Mouse (Mus musculus) neural tube, embryonic 13.5 days (tissue): ENCODE measurements around the gene Saa4. TPM values are rescaled to one million over a fixed set of nuclear protein-coding genes. Genes with fewer than 3 reads are reported as not detected.
"Not testable (repeated sequence)": the region's sequence is repeated elsewhere in the genome, so short reads cannot be mapped to it uniquely, and the experiment has no call there.

Source experiments
- ATAC-seq: fragments of 200-750 bp; cut with Nextera tagmentation; 2 replicates; pipeline ENCODE4 v1.8.0; 2017; ENCODE audit warnings: low read depth, mild to moderate bottlenecking, moderate TSS enrichment, moderate library complexity
- H3K27ac ChIP-seq: fragments of 300-500 bp; sonication (generic); replicated peaks from 2 replicates; pipeline ENCODE4 v1.5.1; 2015; ENCODE audit warnings: moderate library complexity, mild to moderate bottlenecking, inconsistent platforms
- H3K27me3 ChIP-seq: fragments of 300-500 bp; sonication (generic); 2 replicates; pipeline ENCODE4 v1.6.1; 2015; ENCODE audit warnings: mild to moderate bottlenecking, inconsistent platforms
- H3K36me3 ChIP-seq: fragments of 300-500 bp; sonication (generic); 2 replicates; pipeline ENCODE4 v1.6.1; 2015; ENCODE audit warnings: mild to moderate bottlenecking, inconsistent platforms
- H3K4me1 ChIP-seq: fragments of 300-500 bp; sonication (generic); replicated peaks from 2 replicates; pipeline ENCODE4 v1.6.1; 2015; ENCODE audit warnings: inconsistent platforms
- H3K4me2 ChIP-seq: fragments of 300-500 bp; sonication (generic); 2 replicates; pipeline ENCODE4 v1.6.1; 2015; ENCODE audit warnings: inconsistent platforms, mild to moderate bottlenecking, moderate library complexity
- H3K4me3 ChIP-seq: fragments of 300-500 bp; sonication (generic); 2 replicates; pipeline ENCODE4 v1.5.1; 2015; ENCODE audit warnings: mild to moderate bottlenecking, inconsistent platforms
- H3K9ac ChIP-seq: fragments of 300-500 bp; sonication (generic); 2 replicates; pipeline ENCODE4 v1.6.1; 2015; ENCODE audit warnings: moderate library complexity, mild to moderate bottlenecking, inconsistent platforms
- H3K9me3 ChIP-seq: fragments of 300-500 bp; sonication (generic); 2 replicates; pipeline ENCODE4 v1.6.1; 2016; ENCODE audit warnings: inconsistent platforms
- WGBS: fragments of 180-500 bp; shearing (Covaris S2); methylation state at CpG from one replicate; pipeline ENCODE4 v1.1.7; 2015; 5-methylcytosine and 5-hydroxymethylcytosine counted together
- polyA plus RNA-seq: library from polyadenylated mRNA; unstranded; fragments of >200 nt; fragmentation: Nextera tagmentation; extraction: Ambion mirVana; gene quantifications from 2 replicates; pipeline ENCODE4 v1.2.1, GENCODE M21; 2015

The Saa4 gene
- polyA plus RNA-seq, result not detected in 2 replicates

DNA sequence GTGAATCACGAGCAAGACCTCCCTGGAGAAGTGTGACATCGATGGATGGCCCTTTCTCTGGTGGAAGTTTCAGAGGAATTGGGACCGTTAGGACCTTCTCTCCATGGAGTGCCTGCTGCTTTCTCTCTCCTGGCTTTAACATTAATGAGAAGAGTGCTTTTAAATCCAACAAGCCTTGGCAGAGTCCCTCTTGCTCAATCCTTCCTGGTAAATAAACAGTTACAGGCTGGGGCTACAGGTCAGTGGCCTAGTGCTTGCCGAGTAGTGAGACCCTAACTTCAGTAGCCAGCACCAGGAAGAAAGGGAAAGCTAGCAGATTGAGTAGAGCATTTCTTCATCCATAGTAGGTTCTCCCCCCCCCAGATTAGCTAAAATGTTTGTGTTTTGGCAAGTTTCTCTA lies at the start of gene Saa4:
Gene Saa4 (minus strand): TSS at position 146 of the 400 bp plus-strand sequence.
- WGBS, result 91% methylated on average over 4 of the region's 4 CpGs
- no peaks in the 10 kb centered on the region for H3K9me3 ChIP-seq
- no peaks in the 10 kb centered on the region for H3K4me1 ChIP-seq
- ATAC-seq, result no peak
- no peak within 1 kb of the TSS for H3K4me3 ChIP-seq
- no peaks in the 10 kb centered on the region for H3K27me3 ChIP-seq
- no peak within 1 kb of the TSS for H3K4me2 ChIP-seq
- H3K36me3 ChIP-seq, result no peaks in the 10 kb centered on the region
- no peak within 1 kb of the TSS for H3K27ac ChIP-seq
- H3K9ac ChIP-seq, result no peak within 1 kb of the TSS

DNA sequence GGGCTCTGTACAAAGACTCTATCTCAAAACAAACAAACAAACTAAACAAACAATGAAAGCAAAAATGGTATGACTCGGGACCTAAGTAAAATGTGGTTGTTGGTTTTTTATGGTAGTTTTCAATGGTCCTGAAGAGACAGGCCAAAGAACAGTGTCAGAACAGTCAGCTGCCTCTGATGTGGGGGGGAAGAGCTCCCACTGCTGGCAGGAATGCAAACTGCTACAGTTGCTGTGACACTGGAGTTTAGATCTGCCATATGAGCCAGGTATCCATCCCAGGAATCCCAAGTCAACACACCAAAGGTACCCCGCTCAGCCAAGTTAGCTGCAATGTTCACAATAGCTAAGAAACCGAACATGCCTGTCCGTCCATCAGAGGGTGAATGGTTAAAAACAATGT lies 38.3 kb upstream of the Saa4 start:
- Histone ChIP-seq H3K4me3 (no peak overlapping the region), H3K27me3 (no peaks in the 10 kb centered on the region), H3K4me1 (no peaks in the 10 kb centered on the region), H3K9ac (no peak overlapping the region), H3K36me3 (peaks cover 90% of the 10 kb centered on the region), H3K4me2 (no peak overlapping the region), H3K9me3 (no peaks in the 10 kb centered on the region), H3K27ac (no peak overlapping the region)
- no peak for ATAC-seq
- WGBS, result 67% methylated on average over 4 of the region's 4 CpGs

DNA sequence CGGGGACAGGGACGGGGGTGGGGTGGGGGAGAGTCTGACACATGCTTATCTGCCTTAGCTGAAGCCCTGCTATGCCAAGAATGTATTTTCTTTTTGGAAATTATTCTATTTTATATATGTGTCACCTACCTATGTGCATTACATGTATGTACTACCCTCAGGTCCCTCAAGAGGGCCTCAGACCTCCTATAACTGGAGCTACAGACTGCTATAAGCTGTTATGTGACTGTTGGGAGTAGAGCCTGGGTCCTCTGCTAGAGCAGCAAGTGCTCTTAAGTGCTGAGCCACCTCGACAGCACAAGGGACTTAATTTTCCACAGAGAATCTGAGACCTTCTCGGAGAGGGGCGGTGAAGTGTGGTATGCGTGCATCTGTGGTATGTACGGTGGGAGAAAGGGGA lies 36.0 kb upstream of the Saa4 start:
- H3K4me3 ChIP-seq, result no peak overlapping the region
- no peaks in the 10 kb centered on the region for H3K9me3 ChIP-seq
- no peak overlapping the region for H3K4me2 ChIP-seq
- H3K36me3 ChIP-seq, result peaks cover 88% of the 10 kb centered on the region
- H3K27me3 ChIP-seq, result no peaks in the 10 kb centered on the region
- WGBS, result 92% methylated on average over 7 of the region's 7 CpGs
- no peak overlapping the region for H3K27ac ChIP-seq
- no peak overlapping the region for H3K9ac ChIP-seq
- H3K4me1 ChIP-seq, result no peaks in the 10 kb centered on the region
- ATAC-seq, result no peak

DNA sequence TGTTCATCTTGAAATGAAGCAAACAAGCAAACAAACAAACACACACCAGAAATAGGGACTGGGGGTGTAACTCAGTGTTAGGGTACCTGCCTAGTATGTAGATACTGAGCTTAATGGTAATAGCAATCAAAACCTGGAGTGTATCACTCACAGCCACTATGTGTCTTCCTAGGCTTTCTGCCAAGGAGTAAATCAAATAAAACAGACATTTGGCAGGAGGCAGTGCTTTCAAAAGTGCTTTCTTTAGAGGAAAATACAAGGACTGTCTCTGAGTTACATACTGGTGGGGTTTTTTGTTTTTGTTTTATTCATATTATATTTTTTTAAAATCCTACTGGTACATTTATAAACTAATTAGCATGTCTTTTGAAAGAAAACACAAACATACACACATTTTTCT lies 35.0 kb upstream of the Saa4 start:
- Histone ChIP-seq H3K4me3 (no peak overlapping the region), H3K9me3 (no peaks in the 10 kb centered on the region), H3K4me2 (no peak overlapping the region), H3K9ac (no peak overlapping the region), H3K27me3 (no peaks in the 10 kb centered on the region), H3K27ac (no peak overlapping the region), H3K4me1 (no peaks in the 10 kb centered on the region), H3K36me3 (peaks cover 89% of the 10 kb centered on the region)
- no peak for ATAC-seq

DNA sequence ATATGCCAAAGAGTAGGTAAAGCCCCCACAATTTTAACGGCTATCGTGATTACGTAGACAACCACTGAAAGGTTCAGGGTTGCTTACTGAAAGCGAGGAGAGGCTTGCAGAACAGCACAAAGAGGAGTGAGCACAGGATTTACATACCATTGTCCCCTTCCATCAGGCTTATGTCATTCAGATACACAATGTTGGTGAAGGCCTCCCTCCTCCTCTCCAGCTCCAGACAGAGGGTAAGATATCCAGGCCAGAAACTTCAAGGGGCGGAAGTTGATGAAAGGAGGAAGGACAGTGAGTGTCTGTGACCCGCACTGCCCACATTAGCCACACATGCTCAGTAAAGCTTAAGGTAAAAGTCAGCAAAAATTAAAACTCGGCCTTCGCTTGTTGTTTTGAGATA lies 32.3 kb upstream of the Saa4 start:
- Histone ChIP-seq H3K36me3 (peaks cover 96% of the 10 kb centered on the region), H3K4me1 (no peaks in the 10 kb centered on the region), H3K27ac (no peak overlapping the region), H3K9me3 (no peaks in the 10 kb centered on the region), H3K9ac (no peak overlapping the region), H3K27me3 (no peaks in the 10 kb centered on the region), H3K4me3 (no peak overlapping the region), H3K4me2 (no peak overlapping the region)
- 92% methylated on average over 8 of the region's 8 CpGs for WGBS
- no peak for ATAC-seq

DNA sequence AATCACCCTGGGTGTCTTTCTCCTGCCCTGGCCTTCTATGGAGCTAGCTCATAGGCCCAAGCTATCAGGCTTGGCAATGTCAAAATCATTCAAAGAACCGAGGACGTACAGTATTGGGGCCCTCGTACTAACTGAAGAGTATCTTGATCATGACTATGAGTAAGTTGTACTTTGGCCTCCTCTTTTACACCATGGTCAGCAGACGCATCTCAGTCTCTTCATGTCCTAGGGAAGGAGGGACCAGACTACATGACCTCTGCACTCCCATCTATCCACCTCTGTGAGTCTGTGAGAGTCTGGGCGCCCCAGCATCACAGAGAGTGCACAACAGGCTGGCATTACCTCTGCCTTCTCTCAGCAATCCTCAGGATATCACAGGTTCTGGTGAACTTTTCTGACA lies 30.2 kb upstream of the Saa4 start:
- Histone ChIP-seq H3K4me3 (no peak overlapping the region), H3K9me3 (no peaks in the 10 kb centered on the region), H3K27me3 (no peaks in the 10 kb centered on the region), H3K4me2 (no peak overlapping the region), H3K4me1 (no peaks in the 10 kb centered on the region), H3K27ac (no peak overlapping the region), H3K36me3 (peaks cover 94% of the 10 kb centered on the region), H3K9ac (no peak overlapping the region)
- no peak for ATAC-seq
- 93% methylated on average over 5 of the region's 5 CpGs for WGBS

DNA sequence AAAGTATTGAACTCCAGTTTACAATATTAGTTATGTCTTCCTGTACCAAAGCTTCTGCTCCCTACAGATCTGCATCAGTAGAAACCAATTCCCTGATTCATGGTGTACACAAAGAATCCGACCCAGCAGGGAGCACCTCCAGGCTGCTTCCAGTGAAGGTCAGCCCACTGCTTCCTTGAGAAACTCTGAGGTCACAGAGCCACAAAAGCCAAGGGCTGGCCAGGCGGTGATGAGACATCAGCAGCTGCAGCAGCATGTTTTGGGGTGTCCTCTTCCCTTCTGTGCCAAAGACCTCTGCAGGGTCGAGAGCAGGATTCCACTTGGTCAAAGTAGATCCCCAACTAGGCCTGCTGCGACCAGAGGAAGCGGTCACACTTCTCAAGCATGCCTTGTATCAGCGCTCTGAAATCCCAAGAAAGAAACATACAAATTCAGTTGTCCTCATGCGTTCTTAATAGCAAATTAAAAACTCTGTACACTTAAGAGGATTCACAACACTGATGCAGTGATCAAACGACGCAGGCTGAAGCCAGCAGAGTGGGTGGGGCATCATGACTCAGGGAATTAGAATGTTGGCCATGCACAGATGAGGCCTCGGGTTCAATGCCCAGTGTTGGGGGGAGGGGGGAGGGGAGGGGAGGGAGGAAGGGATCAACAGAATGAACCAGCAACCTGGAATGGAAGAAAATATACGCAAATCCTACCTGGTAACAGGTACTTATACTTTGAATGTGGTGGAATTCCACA lies 28.8 kb upstream of the Saa4 start:
- 73% methylated on average over 11 of the region's 11 CpGs for WGBS

DNA sequence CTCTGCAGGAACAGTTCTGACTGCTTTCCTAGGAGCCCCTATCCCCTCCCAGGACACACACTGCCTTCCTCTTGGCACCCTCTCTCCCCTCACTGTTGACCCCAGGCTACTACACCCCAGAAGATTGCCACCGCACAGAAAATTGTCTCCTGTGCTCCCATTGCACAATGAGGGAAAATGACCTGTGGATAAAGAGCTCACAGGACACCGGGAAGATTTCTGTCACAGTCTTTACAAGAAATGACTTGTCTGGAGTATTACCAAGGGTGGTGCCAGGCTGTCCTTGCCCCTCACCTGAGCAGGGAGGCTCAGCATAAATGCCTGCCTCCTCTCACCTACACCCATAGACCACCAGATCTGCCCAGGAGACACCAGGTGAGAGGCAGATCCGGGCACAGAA lies 19.1 kb upstream of the Saa4 start, which contains the start of gene Saa2:
Gene Saa2 (plus strand): TSS at position 301 of the 400 bp plus-strand sequence.
- H3K9ac ChIP-seq, result no peak within 1 kb of the TSS
- no peaks in the 10 kb centered on the region for H3K27me3 ChIP-seq
- 73% methylated on average over 3 of the region's 3 CpGs for WGBS
- H3K27ac ChIP-seq, result no peak within 1 kb of the TSS
- no peaks in the 10 kb centered on the region for H3K4me1 ChIP-seq
- ATAC-seq, result no peak
- no peak within 1 kb of the TSS for H3K4me3 ChIP-seq
- H3K4me2 ChIP-seq, result no peak within 1 kb of the TSS
- no peaks in the 10 kb centered on the region for H3K9me3 ChIP-seq
- no peaks in the 10 kb centered on the region for H3K36me3 ChIP-seq

More for the DNA sequence above, 28.8 kb upstream of the Saa4 start:
- Histone ChIP-seq H3K9me3 (no peaks in the 10 kb centered on the region), H3K27ac (no peak overlapping the region), H3K9ac (no peak overlapping the region), H3K4me2 (no peak overlapping the region), H3K27me3 (no peaks in the 10 kb centered on the region), H3K4me1 (no peaks in the 10 kb centered on the region), H3K4me3 (no peak overlapping the region), H3K36me3 (peaks cover 83% of the 10 kb centered on the region)
- ATAC-seq, result no peak

DNA sequence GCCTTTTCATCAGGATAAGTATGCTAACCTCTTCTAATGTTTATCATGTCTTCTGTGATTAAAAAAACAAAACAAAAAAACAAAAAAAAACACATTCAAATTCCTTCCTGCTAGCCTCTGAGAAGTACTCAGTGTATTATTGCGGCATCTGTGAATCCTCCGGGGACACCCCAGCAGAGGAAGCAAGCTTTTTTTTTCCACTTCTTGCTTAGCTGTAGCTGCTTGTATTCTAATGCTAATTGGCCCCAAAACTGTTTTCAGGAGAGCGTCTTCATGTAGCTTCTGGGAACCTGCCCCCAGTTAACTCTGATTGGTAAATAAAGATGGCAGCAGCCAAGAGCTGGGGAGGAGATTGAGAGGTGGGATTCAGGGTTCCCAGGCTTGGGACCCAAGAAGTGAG lies 16.1 kb upstream of the Saa4 start:
- Histone ChIP-seq H3K27ac (no peak overlapping the region), H3K4me2 (no peak overlapping the region), H3K4me3 (no peak overlapping the region), H3K36me3 (no peaks in the 10 kb centered on the region), H3K27me3 (no peaks in the 10 kb centered on the region), H3K4me1 (no peaks in the 10 kb centered on the region), H3K9me3 (no peaks in the 10 kb centered on the region), H3K9ac (no peak overlapping the region)
- no peak for ATAC-seq
- WGBS, result 28% methylated on average over 3 of the region's 3 CpGs

DNA sequence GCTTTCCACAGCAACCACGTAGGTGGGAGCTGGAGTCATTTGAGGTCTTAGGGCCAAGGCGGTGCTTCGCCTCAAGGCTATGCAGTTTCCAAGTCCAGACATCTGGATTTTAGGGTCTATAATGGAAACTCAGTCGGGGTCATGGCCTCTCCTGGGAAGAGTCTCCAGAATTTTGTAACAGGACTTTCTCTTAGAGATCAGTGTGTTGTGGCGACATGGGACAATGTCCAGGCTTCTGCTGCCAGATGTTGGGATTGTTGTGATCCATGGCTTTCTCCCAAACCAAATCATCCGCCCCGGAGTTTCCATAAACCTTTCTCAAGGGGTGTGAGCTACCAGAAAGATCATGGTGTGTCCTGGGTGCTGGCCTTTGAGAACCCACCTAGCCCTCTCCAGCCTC lies 14.0 kb upstream of the Saa4 start:
- H3K4me2 ChIP-seq, result no peak overlapping the region
- no peak for ATAC-seq
- no peak overlapping the region for H3K4me3 ChIP-seq
- H3K4me1 ChIP-seq, result no peaks in the 10 kb centered on the region
- H3K9ac ChIP-seq, result no peak overlapping the region
- 93% methylated on average over 7 of the region's 7 CpGs for WGBS
- no peaks in the 10 kb centered on the region for H3K36me3 ChIP-seq
- no peaks in the 10 kb centered on the region for H3K9me3 ChIP-seq
- H3K27ac ChIP-seq, result no peak overlapping the region
- no peaks in the 10 kb centered on the region for H3K27me3 ChIP-seq

DNA sequence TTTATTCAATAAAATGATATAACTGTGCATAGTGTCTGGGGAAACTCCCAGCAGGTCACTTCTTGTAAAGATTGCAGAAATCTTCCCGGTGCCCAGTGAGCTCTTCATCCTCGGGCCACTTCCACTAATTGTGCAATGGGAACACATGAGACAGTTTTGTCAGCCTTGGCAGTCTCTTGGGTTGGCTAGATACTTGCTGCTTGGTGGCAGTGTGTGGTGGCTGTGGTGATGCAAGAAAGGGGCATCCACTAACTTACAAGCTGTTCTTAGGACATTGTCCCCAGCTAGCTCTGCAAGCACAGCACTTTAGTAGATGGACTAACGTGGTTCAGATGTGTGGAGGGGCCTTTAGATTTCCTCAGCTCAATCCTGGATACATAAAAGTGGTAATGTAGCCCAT lies 13.4 kb upstream of the Saa4 start:
- Histone ChIP-seq H3K9me3 (no peaks in the 10 kb centered on the region), H3K4me3 (no peak overlapping the region), H3K9ac (no peak overlapping the region), H3K27me3 (no peaks in the 10 kb centered on the region), H3K4me2 (no peak overlapping the region), H3K36me3 (no peaks in the 10 kb centered on the region), H3K4me1 (no peaks in the 10 kb centered on the region), H3K27ac (no peak overlapping the region)
- WGBS, result 83% methylated on average over 3 of the region's 3 CpGs
- ATAC-seq, result no peak

DNA sequence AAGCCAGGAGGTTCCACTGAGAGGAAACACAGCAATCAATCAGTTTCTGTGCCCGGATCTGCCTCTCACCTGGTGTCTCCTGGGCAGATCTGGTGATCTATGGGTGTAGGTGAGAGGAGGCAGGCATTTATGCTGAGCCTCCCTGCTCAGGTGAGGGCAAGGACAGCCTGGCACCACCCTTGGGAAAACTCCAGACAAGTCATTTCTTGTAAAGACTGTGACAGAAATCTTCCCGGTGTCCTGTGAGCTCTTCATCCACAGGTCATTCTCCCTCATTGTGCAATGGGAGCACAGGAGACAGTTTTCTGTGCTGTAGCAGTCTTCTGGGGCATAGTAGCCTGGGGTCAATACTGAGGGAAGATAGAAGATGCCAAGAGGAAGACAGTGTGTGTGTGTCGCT lies 10.5 kb upstream of the Saa4 start, which contains the start of gene Saa1:
Gene Saa1 (minus strand): TSS at position 101 of the 400 bp plus-strand sequence.
- H3K36me3 ChIP-seq, H3K4me2 ChIP-seq, H3K4me3 ChIP-seq, ATAC-seq, H3K27ac ChIP-seq, H3K4me1 ChIP-seq, H3K9me3 ChIP-seq, H3K27me3 ChIP-seq, H3K9ac ChIP-seq: not testable (repeated sequence)
- WGBS, result 82% methylated on average over 3 of the region's 3 CpGs

DNA sequence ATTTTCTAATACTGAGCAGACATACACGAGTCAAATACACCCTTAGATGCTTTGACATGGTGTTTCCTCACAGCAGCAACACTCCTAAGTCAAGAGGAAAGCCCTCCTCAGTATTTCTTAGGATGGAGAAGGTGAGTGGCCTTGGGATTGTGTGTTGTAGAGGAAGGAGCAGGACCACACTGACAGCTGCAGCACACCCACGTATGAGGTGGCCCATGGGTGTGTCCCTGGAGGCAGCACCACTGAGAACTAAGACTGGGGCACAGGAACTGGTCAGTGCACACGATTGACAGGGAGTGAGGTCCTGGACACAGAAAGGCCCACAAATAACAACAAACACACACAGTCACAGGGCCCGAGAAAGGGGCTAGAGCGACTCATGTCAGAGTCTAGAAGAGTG lies 7.6 kb upstream of the Saa4 start:
- not testable (repeated sequence) for H3K27ac ChIP-seq, H3K9ac ChIP-seq, H3K4me2 ChIP-seq, ATAC-seq, H3K27me3 ChIP-seq, H3K4me1 ChIP-seq, H3K9me3 ChIP-seq, H3K36me3 ChIP-seq, H3K4me3 ChIP-seq
- WGBS, result 86% methylated on average over 5 of the region's 5 CpGs
